Mouse (Mus musculus): ENCODE measurements around the gene Spaca4.

DNA sequence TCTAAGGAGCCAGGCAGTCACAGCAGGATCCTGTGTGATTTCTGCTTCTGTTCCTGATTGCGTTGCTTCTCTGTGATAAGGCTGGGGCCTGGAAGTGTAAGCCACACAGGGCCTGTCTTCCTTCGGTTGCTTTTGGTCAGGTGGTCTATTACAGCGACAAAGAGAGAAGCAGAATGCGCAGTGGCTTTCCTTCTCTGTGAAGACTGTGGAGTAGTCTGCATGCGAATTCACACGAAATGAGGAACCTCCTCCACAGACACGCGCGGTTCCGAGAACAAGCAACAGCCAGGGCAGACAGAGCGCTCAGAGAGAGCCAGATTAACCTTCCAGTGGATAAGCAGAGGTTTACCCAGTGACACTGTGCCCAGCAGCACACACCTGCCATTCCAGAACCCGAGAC is 15.7 kb upstream of the Spaca4 start:
- TF ChIP-seq CTCF (IDR thresholded peaks at IDR 0.05; ENCODE audit: low read depth): no peak
- no peak for TF ChIP-seq EP300 (IDR thresholded peaks at IDR 0.05; ENCODE audit: low read depth)
